In genomic region chr8:24724886-24725626, GRCm38 (mm10) we compare ENCODE assay signal across 31 mouse cellular contexts. TPM values are rescaled to one million over a fixed set of nuclear protein-coding genes. Genes with fewer than 3 reads are reported as not detected.
DNase-seq lines count a peak whose midpoint lies in the region; ATAC-seq and TF ChIP-seq lines count a peak whose summit lies in the region.
"Had no signal": no experiment of that assay in that cellular context is flagged by ENCODE, and none has a peak within 500 bp of the region (broad histone marks: within the 10 kb centered on the region; RNA-seq: fewer than 3 reads in every experiment).

No protein-coding gene starts in this region.

- H3K27ac ChIP-seq in kidney, postnatal 0 days, result no peak overlapping the region
- peak overlapping the region; percentile 46 for H3K27ac ChIP-seq in lung, embryonic 16.5 days (ENCODE audit: low read length)
- no peak overlapping the region for H3K27ac ChIP-seq in heart, embryonic 10.5 days
- H3K27ac ChIP-seq: embryonic facial prominence, embryonic 13.5 days; forebrain, embryonic 13.5 days; hindbrain, postnatal 0 days; kidney, embryonic 15.5 days; left cerebral cortex, adult 2 months; liver, embryonic 12.5 days; midbrain, embryonic 15.5 days; neural tube, embryonic 13.5 days had no signal

- no peak overlapping the region for H3K4me3 ChIP-seq in kidney, postnatal 0 days (replicated peaks; ENCODE audit: low read depth, low read length)
- H3K4me3 ChIP-seq in lung, embryonic 16.5 days (ENCODE audit: low read length), result no peak overlapping the region
- H3K4me3 ChIP-seq in heart, embryonic 10.5 days, result no peak overlapping the region
- H3K4me3 ChIP-seq: embryonic facial prominence, embryonic 13.5 days; erythroblast, embryonic 14.5 days; forebrain, embryonic 13.5 days; kidney, embryonic 15.5 days; left cerebral cortex, adult 2 months; liver, embryonic 12.5 days; midbrain, embryonic 15.5 days; neural tube, embryonic 13.5 days had no signal

- no peak overlapping the region for H3K4me2 ChIP-seq in kidney, postnatal 0 days (ENCODE audit: low read length)
- H3K4me2 ChIP-seq in lung, embryonic 16.5 days (ENCODE audit: low read depth, low read length), result peak overlapping the region; percentile 32
- H3K4me2 ChIP-seq: embryonic facial prominence, embryonic 13.5 days; forebrain, embryonic 13.5 days; heart, embryonic 11.5 days; kidney, embryonic 15.5 days; liver, embryonic 12.5 days; midbrain, embryonic 15.5 days; neural tube, embryonic 13.5 days had no signal

- peak; percentile 53 for DNase-seq in kidney, postnatal 0 days (ENCODE audit: low spot score)
- no peak for DNase-seq in kidney, postnatal 25 days
- DNase-seq in adipocyte (ENCODE audit: low spot score), result peak; percentile 2
- DNase-seq in cerebellum, adult 11-12 months, result no peak
- no peak for DNase-seq in heart, embryonic 10.5 days (ENCODE audit: low spot score)
- DNase-seq: adrenal gland, adult 2 months; cerebellum, adult 8-10 months; cerebellum, postnatal 36 days; embryo, embryonic 11 days; heart, postnatal 10 days; kidney, adult 11 months; retina, postnatal 1 day; thymus, adult 18-20 months had no signal

- no peaks in the 10 kb centered on the region for H3K9me3 ChIP-seq in kidney, postnatal 0 days (replicated peaks; ENCODE audit: low read length)
- no peaks in the 10 kb centered on the region for H3K9me3 ChIP-seq in lung, embryonic 16.5 days (ENCODE audit: control insufficient read depth, low read length)
- H3K9me3 ChIP-seq in heart, embryonic 10.5 days, result no peaks in the 10 kb centered on the region
- H3K9me3 ChIP-seq: embryonic facial prominence, embryonic 13.5 days; forebrain, embryonic 13.5 days; kidney, embryonic 15.5 days; liver, embryonic 12.5 days; midbrain, embryonic 15.5 days; neural tube, embryonic 13.5 days had no signal

- WGBS in kidney, postnatal 0 days, result 36% methylated on average over 16 of the region's 16 CpGs
- WGBS in lung, embryonic 16.5 days, result 30% methylated on average over 16 of the region's 16 CpGs
- WGBS in heart, embryonic 10.5 days, result 68% methylated on average over 16 of the region's 16 CpGs

- no peaks in the 10 kb centered on the region; the same call in 1 of the 2 replicates for H3K4me1 ChIP-seq in kidney, postnatal 0 days (replicated peaks; ENCODE audit: insufficient read depth, low read length)
- peaks cover 18% of the 10 kb centered on the region for H3K4me1 ChIP-seq in lung, embryonic 16.5 days (replicated peaks; ENCODE audit: control insufficient read depth, insufficient read depth, low read length)
- peaks cover 14% of the 10 kb centered on the region; the same call in 1 of the 2 replicates for H3K4me1 ChIP-seq in heart, embryonic 10.5 days
- H3K4me1 ChIP-seq: forebrain, embryonic 13.5 days; liver, embryonic 12.5 days had no signal

- no peak for TF ChIP-seq CTCF in kidney, postnatal 0 days (IDR thresholded peaks at IDR 0.05; ENCODE audit: low read depth)

- H3K36me3 ChIP-seq in kidney, postnatal 0 days (ENCODE audit: insufficient read depth, low read length), result no peaks in the 10 kb centered on the region
- no peaks in the 10 kb centered on the region for H3K36me3 ChIP-seq in lung, embryonic 16.5 days (ENCODE audit: control insufficient read depth, insufficient read depth, low read length)
- no peaks in the 10 kb centered on the region for H3K36me3 ChIP-seq in heart, embryonic 10.5 days
- H3K36me3 ChIP-seq: embryonic facial prominence, embryonic 13.5 days; kidney, embryonic 15.5 days; liver, embryonic 12.5 days; midbrain, embryonic 15.5 days; neural tube, embryonic 13.5 days had no signal

- ATAC-seq in kidney, postnatal 0 days (replicated peaks; ENCODE audit: low FRiP score, low read depth), result no peak
- peak; percentile 90 for ATAC-seq in lung, embryonic 16.5 days (ENCODE audit: low read depth)
- peak; percentile 11; the same call in 1 of the 2 replicates for ATAC-seq in megakaryocyte progenitor cell, adult 5-6 weeks (replicated peaks; ENCODE audit: poor library complexity)
- ATAC-seq: CD4-positive, CD25-positive, alpha-beta regulatory T cell, adult 4 months; forebrain, embryonic 13.5 days; hindbrain, postnatal 0 days; liver, embryonic 12.5 days; midbrain, embryonic 15.5 days; Patski had no signal

- no peaks in the 10 kb centered on the region for H3K27me3 ChIP-seq in kidney, postnatal 0 days (ENCODE audit: insufficient read depth, low read length)
- no peaks in the 10 kb centered on the region for H3K27me3 ChIP-seq in lung, embryonic 16.5 days (ENCODE audit: control insufficient read depth, insufficient read depth, low read depth, low read length)
- no peaks in the 10 kb centered on the region for H3K27me3 ChIP-seq in heart, embryonic 10.5 days (ENCODE audit: insufficient read depth, poor library complexity, severe bottlenecking)
- H3K27me3 ChIP-seq: forebrain, embryonic 13.5 days; liver, embryonic 12.5 days; midbrain, embryonic 15.5 days; neural tube, embryonic 13.5 days had no signal

- H3K9ac ChIP-seq in kidney, postnatal 0 days (ENCODE audit: low read depth, low read length), result no peak overlapping the region
- H3K9ac ChIP-seq in lung, embryonic 16.5 days (ENCODE audit: low read length), result no peak overlapping the region
- H3K9ac ChIP-seq: embryonic facial prominence, embryonic 13.5 days; forebrain, embryonic 13.5 days; kidney, embryonic 15.5 days; liver, embryonic 12.5 days; midbrain, embryonic 15.5 days; neural tube, embryonic 13.5 days had no signal

RNA-seq across cellular contexts. Expression of gene Adam3, which starts 0.6 kb away (rescaled TPM):
- 0.33 and 0.34 TPM in 2 replicates for polyA plus RNA-seq in kidney, postnatal 0 days (2015; fragmentation: Nextera tagmentation; extraction: Ambion mirVana)
- 0.19 TPM in 1 of 2 replicates, not detected in the other for polyA plus RNA-seq in lung, embryonic 16.5 days (2015; fragmentation: Nextera tagmentation; extraction: Ambion mirVana)
- 3.0 and 3.2 TPM in 2 replicates for total RNA-seq in megakaryocyte progenitor cell, adult 5-6 weeks (2015)
- 2.8 and 6.7 TPM in 2 replicates for total RNA-seq in megakaryocyte progenitor cell, adult 5-6 weeks (2017)
- not detected in 2 replicates for polyA plus RNA-seq in heart, embryonic 10.5 days (2016; fragmentation: Nextera tagmentation; extraction: Ambion mirVana)
- total RNA-seq: adrenal gland, adult 2 months; ES-E14; gastrocnemius, adult 18-20 months; heart, postnatal 10 days; hindbrain, postnatal 0 days; left cerebral cortex, adult 2 months; left cerebral cortex, postnatal 36 days had no signal
- polyA plus RNA-seq: adrenal gland, adult 2 months; CD4-positive, CD25-positive, alpha-beta regulatory T cell, adult 4 months; embryonic facial prominence, embryonic 13.5 days; erythroblast, embryonic 14.5 days; forebrain, embryonic 13.5 days; heart, embryonic 11.5 days; hindbrain, embryonic 11.5 days; Patski had no signal

Comparison
In these comparisons a context has a peak if more than half of its experiments do, and no peak if none do; other contexts are left out.
1. DNase-seq: peak in kidney, postnatal 0 days (single experiment) and adipocyte (single experiment); none in kidney, postnatal 25 days (0 of 2), cerebellum, adult 11-12 months (single experiment) and heart, embryonic 10.5 days (single experiment).